Mouse (Mus musculus): ENCODE results near the gene Utp11. TPM values are rescaled to one million over a fixed set of nuclear protein-coding genes. Genes with fewer than 3 reads are reported as not detected.

Gene Utp11
- polyA plus RNA-seq, 1 experiment from 2014 or later, result 81.9 TPM

GRCm38 (mm10) chr4:124701916-124702315 is 8.5 kb upstream of the Utp11 start:
- H3K27ac ChIP-seq, result peak overlapping the region; percentile 88
- H3K27me3 ChIP-seq, result no peaks in the 10 kb centered on the region
- WGBS, result 36% methylated on average over 5 of the region's 5 CpGs
- H3K36me3 ChIP-seq, result peaks cover 11% of the 10 kb centered on the region; the same call in 1 of the 2 replicates
- H3K4me2 ChIP-seq, result peak overlapping the region; percentile 95
- peak overlapping the region; percentile 91; the same call in 1 of the 2 replicates for H3K9ac ChIP-seq
- no peak for ATAC-seq (replicated peaks; ENCODE audit: low FRiP score)
- peak overlapping the region; percentile 86 for H3K4me3 ChIP-seq (replicated peaks)
- H3K4me1 ChIP-seq, result peaks cover 67% of the 10 kb centered on the region
- no peaks in the 10 kb centered on the region for H3K9me3 ChIP-seq (replicated peaks)

DNA sequence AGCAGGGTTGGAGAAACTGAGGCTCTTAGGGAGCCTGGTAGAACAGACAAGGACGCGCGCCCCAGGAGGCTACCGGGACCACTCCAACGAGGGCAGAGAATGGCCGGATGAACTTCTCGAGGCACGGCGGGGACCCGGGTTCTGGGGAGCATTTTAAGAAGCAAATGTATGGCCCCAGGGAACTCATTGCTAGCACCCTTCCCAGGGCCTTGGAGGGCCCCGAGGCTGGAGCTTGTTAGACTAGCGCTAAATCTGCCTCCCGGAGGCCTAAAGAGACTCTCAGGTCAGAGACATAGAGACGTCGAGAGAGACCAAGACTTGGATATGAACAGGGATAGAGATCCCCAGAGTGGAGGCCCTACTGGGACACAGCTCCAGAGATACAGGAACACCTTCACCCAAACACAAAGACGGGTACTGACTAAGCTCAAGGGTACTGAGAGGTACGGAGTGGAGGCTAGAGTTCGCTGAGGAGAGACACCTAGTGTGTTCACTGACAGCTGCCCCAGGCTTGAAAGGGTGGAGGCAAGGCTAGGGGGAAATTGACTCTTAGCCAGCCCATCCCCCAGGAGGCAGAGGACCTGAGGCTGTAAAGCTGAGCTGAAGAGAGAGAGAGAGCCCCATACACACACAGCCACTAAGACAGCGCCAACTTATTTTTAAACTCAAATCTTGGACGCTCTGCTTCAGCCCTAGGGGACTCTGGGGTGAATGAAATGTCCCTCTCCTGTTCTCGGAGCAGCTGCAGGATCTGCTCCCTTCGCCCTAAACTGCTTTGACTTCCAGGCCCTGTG is 7.8 kb upstream of the Utp11 start:
- Histone ChIP-seq H3K4me1 (peaks cover 65% of the 10 kb centered on the region), H3K36me3 (peaks cover 7% of the 10 kb centered on the region; the same call in 1 of the 2 replicates), H3K9ac (peak overlapping the region; percentile 91), H3K27me3 (0 out of 2 replicates have a peak, but pooled peaks cover 2% of the 10 kb centered on the region), H3K4me2 (peak overlapping the region; percentile 95), H3K27ac (peak overlapping the region; percentile 88), H3K9me3 (replicated peaks) (no peaks in the 10 kb centered on the region), H3K4me3 (replicated peaks) (peak overlapping the region; percentile 86)
- 3% methylated on average over 22 of the region's 22 CpGs for WGBS
- ATAC-seq (replicated peaks; ENCODE audit: low FRiP score), result peak; percentile 20

GRCm38 (mm10) chr4:124700248-124700971 is 7.0 kb upstream of the Utp11 start, which contains the start of gene Fhl3:
Fhl3 (plus strand) TSS chr4:124700701.
- Histone ChIP-seq H3K9ac (peak within 1 kb of the TSS; percentile 91), H3K27me3 (0 out of 2 replicates have a peak, but pooled peaks cover 4% of the 10 kb centered on the region), H3K9me3 (replicated peaks) (no peaks in the 10 kb centered on the region), H3K27ac (peak within 1 kb of the TSS; percentile 88), H3K4me3 (replicated peaks) (peak within 1 kb of the TSS; percentile 86), H3K4me1 (peaks cover 64% of the 10 kb centered on the region), H3K36me3 (no peaks in the 10 kb centered on the region), H3K4me2 (peak within 1 kb of the TSS; percentile 95)
- WGBS, result under 1% methylated on average over 53 of the region's 59 CpGs
- peak; percentile 79 for ATAC-seq (replicated peaks; ENCODE audit: low FRiP score)

- 20% methylated on average over 6 of the region's 6 CpGs for WGBS
- Histone ChIP-seq H3K9ac (peak overlapping the region; percentile 91), H3K4me3 (replicated peaks) (peak overlapping the region; percentile 86), H3K36me3 (no peaks in the 10 kb centered on the region), H3K4me2 (peak overlapping the region; percentile 95), H3K27ac (peak overlapping the region; percentile 88), H3K9me3 (replicated peaks) (no peaks in the 10 kb centered on the region), H3K27me3 (0 out of 2 replicates have a peak, but pooled peaks cover 6% of the 10 kb centered on the region), H3K4me1 (peaks cover 58% of the 10 kb centered on the region)
- no peak for ATAC-seq (replicated peaks; ENCODE audit: low FRiP score)
Observed at GRCm38 (mm10) chr4:124699791-124700190, 6.4 kb upstream of the Utp11 start.

- no peak overlapping the region for H3K4me3 ChIP-seq (replicated peaks)
- no peak for ATAC-seq (replicated peaks; ENCODE audit: low FRiP score)
- H3K9me3 ChIP-seq (replicated peaks), result no peaks in the 10 kb centered on the region
- 0 out of 2 replicates have a peak, but pooled peaks cover 6% of the 10 kb centered on the region for H3K27me3 ChIP-seq
- H3K9ac ChIP-seq, result no peak overlapping the region
- H3K4me1 ChIP-seq, result peaks cover 45% of the 10 kb centered on the region
- 0 out of 2 replicates have a peak, but pooled peaks cover 7% of the 10 kb centered on the region for H3K36me3 ChIP-seq
- H3K4me2 ChIP-seq, result peak overlapping the region; percentile 38
- H3K27ac ChIP-seq, result no peak overlapping the region
- WGBS, result 6% methylated on average over 18 of the region's 18 CpGs
Observed at GRCm38 (mm10) chr4:124695786-124696516, 2.6 kb upstream of the Utp11 start.

DNA sequence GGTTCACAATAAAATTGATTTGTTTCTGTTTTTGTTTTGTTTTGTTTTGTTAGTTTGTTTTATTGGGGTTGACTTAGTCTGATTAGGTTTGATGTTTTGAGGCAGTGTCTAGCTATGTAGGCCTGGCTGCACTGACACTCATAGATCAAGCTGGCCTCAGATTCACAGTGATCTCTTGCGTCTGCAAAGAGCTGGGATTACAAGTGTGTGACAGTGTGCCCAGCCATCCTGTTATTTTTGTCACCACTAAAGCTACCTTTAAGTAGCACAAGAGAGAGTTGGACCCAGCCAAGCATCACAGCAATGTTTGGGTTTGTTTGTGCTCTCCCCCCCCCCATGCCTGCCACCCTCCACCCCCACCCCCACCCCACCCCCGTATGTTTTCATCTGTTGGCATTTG is 1.2 kb upstream of the Utp11 start:
- WGBS, result 50% methylated on average over 2 of the region's 2 CpGs
- Histone ChIP-seq H3K4me2 (no peak overlapping the region), H3K4me3 (replicated peaks) (no peak overlapping the region), H3K9me3 (replicated peaks) (no peaks in the 10 kb centered on the region), H3K27me3 (0 out of 2 replicates have a peak, but pooled peaks cover 6% of the 10 kb centered on the region), H3K36me3 (0 out of 2 replicates have a peak, but pooled peaks cover 7% of the 10 kb centered on the region), H3K9ac (no peak overlapping the region), H3K4me1 (peaks cover 40% of the 10 kb centered on the region), H3K27ac (no peak overlapping the region)
- ATAC-seq (replicated peaks; ENCODE audit: low FRiP score), result no peak

DNA sequence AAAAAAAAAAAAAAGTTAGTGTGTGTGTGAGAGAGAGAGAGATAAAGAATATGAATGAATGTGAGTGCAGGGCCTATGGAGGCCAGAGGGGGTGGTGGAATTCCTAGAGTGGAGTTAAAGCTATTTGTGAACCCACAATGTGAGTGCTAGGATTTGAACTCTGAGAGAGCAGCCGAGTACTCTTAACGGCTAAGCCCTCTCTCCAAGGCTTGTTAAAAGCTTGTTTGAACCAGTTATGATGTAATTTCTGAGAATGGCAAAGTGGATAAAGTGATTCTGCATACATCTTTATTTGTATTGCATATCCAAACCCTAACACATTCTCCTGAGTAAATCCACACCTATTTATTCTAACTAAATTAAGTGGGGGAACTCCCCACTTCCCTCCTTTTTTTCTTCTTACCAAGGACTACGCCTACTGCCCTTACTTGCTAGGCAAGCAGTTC is 961 bp downstream of the Utp11 start:
- Histone ChIP-seq H3K9ac (peak overlapping the region; percentile 91), H3K4me1 (peaks cover 38% of the 10 kb centered on the region), H3K4me2 (peak overlapping the region; percentile 76), H3K36me3 (peaks cover 15% of the 10 kb centered on the region; the same call in 1 of the 2 replicates), H3K27me3 (0 out of 2 replicates have a peak, but pooled peaks cover 6% of the 10 kb centered on the region), H3K4me3 (replicated peaks) (peak overlapping the region; percentile 91), H3K9me3 (replicated peaks) (no peaks in the 10 kb centered on the region), H3K27ac (no peak overlapping the region)
- 71% methylated on average over 3 of the region's 3 CpGs for WGBS
- ATAC-seq (replicated peaks; ENCODE audit: low FRiP score), result no peak

DNA sequence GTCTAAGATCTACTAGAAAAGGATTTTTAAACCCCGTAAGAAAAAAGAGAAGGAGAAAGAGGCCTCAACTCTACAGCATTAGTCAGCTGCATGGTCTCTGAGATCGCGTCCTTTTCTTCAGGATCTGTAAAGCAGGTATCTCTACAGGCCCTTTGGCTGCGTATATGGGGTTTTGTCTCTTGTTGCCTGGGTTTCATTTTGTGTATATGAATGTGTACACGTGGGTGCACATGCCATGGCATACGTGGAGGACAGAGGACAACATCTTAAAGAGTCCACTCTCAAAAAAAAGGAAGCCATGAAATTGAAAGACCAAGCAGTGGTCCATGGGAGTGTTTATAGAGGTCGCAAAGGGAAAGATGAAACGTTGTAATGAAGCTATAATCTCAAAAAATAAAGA is 1.9 kb downstream of the Utp11 start:
- H3K9ac ChIP-seq, result no peak overlapping the region
- peaks cover 19% of the 10 kb centered on the region for H3K36me3 ChIP-seq
- peak overlapping the region; percentile 30; the same call in 1 of the 2 replicates for H3K27ac ChIP-seq
- H3K27me3 ChIP-seq, result 0 out of 2 replicates have a peak, but pooled peaks cover 6% of the 10 kb centered on the region
- 82% methylated on average over 8 of the region's 8 CpGs for WGBS
- no peaks in the 10 kb centered on the region for H3K9me3 ChIP-seq (replicated peaks)
- H3K4me3 ChIP-seq (replicated peaks), result no peak overlapping the region
- 0 out of 2 replicates have a peak overlapping the region, but pooled peaks have one; percentile 76 for H3K4me2 ChIP-seq
- ATAC-seq (replicated peaks; ENCODE audit: low FRiP score), result no peak
- H3K4me1 ChIP-seq, result peaks cover 38% of the 10 kb centered on the region

GRCm38 (mm10) chr4:124685897-124686402 is 7.5 kb downstream of the Utp11 start:
- Histone ChIP-seq H3K27ac (no peak overlapping the region), H3K4me2 (no peak overlapping the region), H3K27me3 (no peaks in the 10 kb centered on the region), H3K9me3 (replicated peaks) (no peaks in the 10 kb centered on the region), H3K4me3 (replicated peaks) (no peak overlapping the region), H3K36me3 (peaks cover 66% of the 10 kb centered on the region), H3K4me1 (peaks cover 7% of the 10 kb centered on the region), H3K9ac (no peak overlapping the region)
- ATAC-seq (replicated peaks; ENCODE audit: low FRiP score), result no peak
- 62% methylated on average over 8 of the region's 8 CpGs for WGBS

DNA sequence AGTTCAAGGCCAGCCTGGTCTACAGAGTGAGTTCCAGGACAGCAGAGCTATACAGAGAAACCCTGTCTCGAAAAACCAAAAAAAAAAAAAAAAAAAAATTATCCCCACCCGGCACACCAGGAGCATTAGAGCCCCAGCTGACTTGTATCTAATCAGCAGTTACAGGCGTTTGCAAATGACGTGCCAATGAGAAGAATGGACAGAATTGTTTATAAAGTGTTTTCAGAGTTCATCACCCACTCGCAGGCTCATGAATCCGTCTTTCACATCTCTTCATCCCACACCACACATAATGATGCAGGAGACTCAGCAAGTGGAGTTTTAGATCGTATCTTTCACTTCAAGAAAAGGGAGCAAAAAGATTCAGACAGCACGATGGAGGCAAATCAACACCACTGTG is 7.9 kb downstream of the Utp11 start:
- peaks cover 70% of the 10 kb centered on the region for H3K36me3 ChIP-seq

DNA sequence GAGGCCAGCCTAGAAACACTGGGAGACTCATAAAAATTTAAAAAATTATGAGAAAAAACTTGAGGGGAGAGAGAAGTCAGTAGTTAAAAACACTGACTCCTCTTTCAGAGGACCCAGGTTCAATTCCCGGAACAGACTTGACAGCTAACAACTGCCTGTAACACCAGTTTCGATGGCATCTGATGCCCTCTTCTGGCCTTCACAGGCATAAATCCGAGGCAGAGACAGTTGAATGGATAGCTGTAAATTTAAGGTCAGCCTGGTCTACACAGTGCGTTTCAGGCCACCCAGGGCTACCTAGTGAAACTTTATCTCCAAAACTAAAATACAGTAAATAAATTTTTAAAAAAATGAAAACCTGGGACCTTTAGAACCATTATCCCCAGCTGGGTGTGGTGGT is 8.4 kb downstream of the Utp11 start:
- H3K4me1 ChIP-seq, result 0 out of 2 replicates have a peak, but pooled peaks cover 3% of the 10 kb centered on the region
- no peak for ATAC-seq (replicated peaks; ENCODE audit: low FRiP score)
- H3K27me3 ChIP-seq, result no peaks in the 10 kb centered on the region
- no peaks in the 10 kb centered on the region for H3K9me3 ChIP-seq (replicated peaks)
- H3K36me3 ChIP-seq, result peaks cover 75% of the 10 kb centered on the region
- no peak overlapping the region for H3K9ac ChIP-seq
- no peak overlapping the region for H3K27ac ChIP-seq
- 42% methylated on average over 4 of the region's 4 CpGs for WGBS
- H3K4me2 ChIP-seq, result no peak overlapping the region
- no peak overlapping the region for H3K4me3 ChIP-seq (replicated peaks)

More for the DNA sequence above, 7.9 kb downstream of the Utp11 start:
- H3K4me2 ChIP-seq, result no peak overlapping the region
- no peak overlapping the region for H3K27ac ChIP-seq
- no peaks in the 10 kb centered on the region for H3K27me3 ChIP-seq
- no peak overlapping the region for H3K4me3 ChIP-seq (replicated peaks)
- 50% methylated on average over 8 of the region's 8 CpGs for WGBS
- H3K9ac ChIP-seq, result no peak overlapping the region
- H3K9me3 ChIP-seq (replicated peaks), result no peaks in the 10 kb centered on the region
- ATAC-seq (replicated peaks; ENCODE audit: low FRiP score), result no peak
- 0 out of 2 replicates have a peak, but pooled peaks cover 3% of the 10 kb centered on the region for H3K4me1 ChIP-seq
